Mouse (Mus musculus) intestine, postnatal 0 days (tissue): Measurements from ENCODE around the gene Zfp747. TPM values are rescaled to one million over a fixed set of nuclear protein-coding genes. Genes with fewer than 3 reads are reported as not detected.
"Not testable (repeated sequence)": the region's sequence is repeated elsewhere in the genome, so short reads cannot be mapped to it uniquely, and the experiment has no call there.

Experiments used
- ATAC-seq: fragments of 200-750 bp; cut with Nextera tagmentation; 2 replicates; pipeline ENCODE4 v1.8.0; 2017; ENCODE audit warnings: mild to moderate bottlenecking, moderate TSS enrichment, moderate library complexity
- H3K27ac ChIP-seq: fragments of 300-500 bp; sonication (generic); 2 replicates; pipeline ENCODE4 v1.5.1; 2014; ENCODE audit warnings: mild to moderate bottlenecking, low read depth, low read length, moderate library complexity
- H3K27me3 ChIP-seq: fragments of 300-500 bp; sonication (generic); replicated peaks from 2 replicates; pipeline ENCODE4 v1.6.1; 2014; ENCODE audit warnings: low read length, mixed read lengths; ENCODE audit not compliant: control insufficient read depth, insufficient read depth
- H3K36me3 ChIP-seq: fragments of 300-500 bp; sonication (generic); 2 replicates; pipeline ENCODE4 v1.6.1; 2014; ENCODE audit warnings: mild to moderate bottlenecking, moderate library complexity; ENCODE audit not compliant: control insufficient read depth, insufficient read depth
- H3K4me1 ChIP-seq: fragments of 300-500 bp; sonication (generic); replicated peaks from 2 replicates; pipeline ENCODE4 v1.6.1; 2014; ENCODE audit warnings: antibody characterized with exemption, low read length, mixed read lengths; ENCODE audit not compliant: control insufficient read depth, insufficient read depth
- H3K4me2 ChIP-seq: fragments of 300-500 bp; sonication (generic); replicated peaks from 2 replicates; pipeline ENCODE4 v1.6.1; 2014; ENCODE audit warnings: low read depth, mild to moderate bottlenecking, moderate library complexity
- H3K4me3 ChIP-seq: fragments of 300-500 bp; sonication (generic); 2 replicates; pipeline ENCODE4 v1.5.1; 2014; ENCODE audit warnings: low read depth, low read length
- H3K9ac ChIP-seq: fragments of 300-500 bp; sonication (generic); 2 replicates; pipeline ENCODE4 v1.6.1; 2014; ENCODE audit warnings: mild to moderate bottlenecking, low read depth, low read length
- H3K9me3 ChIP-seq: fragments of 300-500 bp; sonication (generic); 2 replicates; pipeline ENCODE4 v1.6.1; 2016; ENCODE audit warnings: mixed run types; ENCODE audit not compliant: control insufficient read depth
- CTCF ChIP-seq: sonication (generic); IDR thresholded peaks from 2 replicates; pipeline ENCODE4 v1.5.1; 2016; ENCODE audit warnings: low read depth, mild to moderate bottlenecking, control low read depth, antibody characterized with exemption, moderate library complexity
- WGBS: fragments of 180-500 bp; shearing (Covaris S2); extraction: QIAGEN DNeasy Blood & Tissue Kit; methylation state at CpG from one replicate; pipeline ENCODE4 v1.1.7; 2014; 5-methylcytosine and 5-hydroxymethylcytosine counted together
- polyA plus RNA-seq: library from polyadenylated mRNA; unstranded; fragments of >200 nt; fragmentation: Nextera tagmentation; extraction: Ambion mirVana; gene quantifications from 2 replicates; pipeline ENCODE4 v1.2.1, GENCODE M21; 2015

The Zfp747 gene
- polyA plus RNA-seq, 1 experiment from 2014 or later: 7.3 TPM

- H3K27ac ChIP-seq: 0 out of 2 replicates have a peak overlapping the region, but pooled peaks have one; percentile 22
- no peak overlapping the region for H3K4me3 ChIP-seq
- ATAC-seq: peak; percentile 60
- H3K4me2 ChIP-seq: 0 out of 2 replicates have a peak overlapping the region, but pooled peaks have one; percentile 13
- TF ChIP-seq CTCF: no peak
- peaks cover 8% of the 10 kb centered on the region; the same call in 1 of the 2 replicates for H3K36me3 ChIP-seq
- H3K9me3 ChIP-seq: no peaks in the 10 kb centered on the region
- no peak overlapping the region for H3K9ac ChIP-seq
- 33% methylated on average over 6 of the region's 6 CpGs for WGBS
- no peaks in the 10 kb centered on the region for H3K27me3 ChIP-seq
- H3K4me1 ChIP-seq: no peaks in the 10 kb centered on the region
These were observed 2.6 kb upstream of the Zfp747 start for GRCm38 (mm10) chr7:127378310-127378921.

- H3K9me3 ChIP-seq, H3K27ac ChIP-seq, H3K4me1 ChIP-seq, H3K9ac ChIP-seq, ATAC-seq, H3K27me3 ChIP-seq, H3K4me3 ChIP-seq, H3K4me2 ChIP-seq: not testable (repeated sequence)
- peak; percentile 55 for TF ChIP-seq CTCF
- 89% methylated on average over 3 of the region's 3 CpGs for WGBS
- peaks cover 12% of the 10 kb centered on the region; the same call in 1 of the 2 replicates for H3K36me3 ChIP-seq
These were observed 4.0 kb downstream of the Zfp747 start for GRCm38 (mm10) chr7:127371870-127372269.

GRCm38 (mm10) chr7:127371213-127371612 is 4.6 kb downstream of the Zfp747 start:
- TF ChIP-seq CTCF: no peak
- Histone ChIP-seq H3K27me3 (no peaks in the 10 kb centered on the region), H3K36me3 (peaks cover 12% of the 10 kb centered on the region; the same call in 1 of the 2 replicates), H3K4me2 (no peak overlapping the region), H3K9me3 (no peaks in the 10 kb centered on the region), H3K9ac (no peak overlapping the region), H3K27ac (no peak overlapping the region), H3K4me3 (no peak overlapping the region), H3K4me1 (no peaks in the 10 kb centered on the region)
- 75% methylated on average over 2 of the region's 2 CpGs for WGBS
- ATAC-seq: no peak

GRCm38 (mm10) chr7:127366249-127366648 is 9.6 kb downstream of the Zfp747 start:
- Histone ChIP-seq H3K4me1 (no peaks in the 10 kb centered on the region), H3K27ac (peak overlapping the region; percentile 60; the same call in 1 of the 2 replicates), H3K4me2 (no peak overlapping the region), H3K9me3 (no peaks in the 10 kb centered on the region), H3K4me3 (no peak overlapping the region), H3K9ac (no peak overlapping the region), H3K27me3 (no peaks in the 10 kb centered on the region), H3K36me3 (0 out of 2 replicates have a peak, but pooled peaks cover 3% of the 10 kb centered on the region)
- no peak for ATAC-seq
- WGBS: 72% methylated on average over 3 of the region's 3 CpGs
- no peak for TF ChIP-seq CTCF

GRCm38 (mm10) chr7:127364166-127364565 is 11.7 kb downstream of the Zfp747 start:
- Histone ChIP-seq H3K27me3 (no peaks in the 10 kb centered on the region), H3K4me3 (peak overlapping the region; percentile 36), H3K9me3 (no peaks in the 10 kb centered on the region), H3K36me3 (0 out of 2 replicates have a peak, but pooled peaks cover 3% of the 10 kb centered on the region), H3K4me2 (peak overlapping the region; percentile 66), H3K9ac (no peak overlapping the region), H3K4me1 (0 out of 2 replicates have a peak, but pooled peaks cover 3% of the 10 kb centered on the region), H3K27ac (peak overlapping the region; percentile 78)
- no peak for TF ChIP-seq CTCF
- no peak for ATAC-seq
- WGBS: 61% methylated on average over 4 of the region's 4 CpGs

- Histone ChIP-seq H3K27ac (peak overlapping the region; percentile 78), H3K36me3 (0 out of 2 replicates have a peak, but pooled peaks cover 3% of the 10 kb centered on the region), H3K4me1 (0 out of 2 replicates have a peak, but pooled peaks cover 3% of the 10 kb centered on the region), H3K9me3 (no peaks in the 10 kb centered on the region), H3K4me3 (peak overlapping the region; percentile 36), H3K27me3 (no peaks in the 10 kb centered on the region), H3K4me2 (peak overlapping the region; percentile 66), H3K9ac (peak overlapping the region; percentile 58)
- WGBS: 6% methylated on average over 24 of the region's 24 CpGs
- no peak for TF ChIP-seq CTCF
- ATAC-seq: no peak
These were observed 12.4 kb downstream of the Zfp747 start for GRCm38 (mm10) chr7:127363475-127363921.
